In the genomic region with DNA sequence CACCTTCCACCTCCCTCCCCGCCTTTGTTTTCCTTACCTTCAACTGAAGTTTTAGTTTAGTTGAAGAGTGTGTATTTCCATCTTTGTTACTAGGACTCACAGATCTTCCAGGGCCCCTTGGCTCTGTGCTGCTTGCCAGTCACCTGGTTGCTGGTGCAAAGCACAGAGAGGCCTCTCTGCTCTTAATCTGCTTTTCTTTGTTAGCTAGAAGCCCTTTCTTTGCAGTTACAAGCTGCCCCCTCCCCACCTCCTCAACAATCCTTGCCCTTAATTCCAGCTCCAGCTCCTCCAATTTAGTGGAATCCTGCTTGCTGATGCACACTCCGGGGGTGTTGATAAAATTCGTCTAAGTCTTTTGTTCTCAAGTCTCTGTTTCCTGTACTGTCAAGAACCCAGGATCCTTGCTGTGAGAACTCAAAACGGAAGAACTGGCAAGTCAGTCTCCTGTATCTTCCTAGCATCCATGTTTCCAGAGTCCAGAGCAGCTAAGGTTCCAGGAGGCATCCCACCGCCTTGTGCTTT, we compare ENCODE assay signal across 10 mouse cellular contexts. TPM values are rescaled to one million over a fixed set of nuclear protein-coding genes. Genes with fewer than 3 reads are reported as not detected.
DNase-seq lines count a peak whose midpoint lies in the region; ATAC-seq and TF ChIP-seq lines count a peak whose summit lies in the region.
"Had no signal": no experiment of that assay in that cellular context is flagged by ENCODE, and none has a peak within 500 bp of the region (broad histone marks: within the 10 kb centered on the region; RNA-seq: fewer than 3 reads in every experiment).

No protein-coding gene starts in this region.

- H3K9me3 ChIP-seq in heart, embryonic 13.5 days, result no peaks in the 10 kb centered on the region
- H3K9me3 ChIP-seq in midbrain, embryonic 10.5 days (replicated peaks), result no peaks in the 10 kb centered on the region
- H3K9me3 ChIP-seq in midbrain, embryonic 14.5 days (ENCODE audit: control insufficient read depth, low read length), result no peaks in the 10 kb centered on the region
- no peaks in the 10 kb centered on the region for H3K9me3 ChIP-seq in hindbrain, embryonic 13.5 days
- H3K9me3 ChIP-seq in liver, postnatal 0 days (ENCODE audit: low read length), result no peaks in the 10 kb centered on the region

- TF ChIP-seq EP300 in liver, postnatal 0 days (IDR thresholded peaks at IDR 0.05; ENCODE audit: low read depth), result no peak

- no peak overlapping the region for H3K9ac ChIP-seq in heart, embryonic 13.5 days
- no peak overlapping the region for H3K9ac ChIP-seq in midbrain, embryonic 14.5 days (replicated peaks; ENCODE audit: low read length)
- H3K9ac ChIP-seq in hindbrain, embryonic 13.5 days, result no peak overlapping the region
- no peak overlapping the region for H3K9ac ChIP-seq in liver, postnatal 0 days (replicated peaks)

- H3K4me2 ChIP-seq in heart, embryonic 13.5 days, result no peak overlapping the region
- H3K4me2 ChIP-seq in midbrain, embryonic 14.5 days (ENCODE audit: low read length), result no peak overlapping the region
- H3K4me2 ChIP-seq in hindbrain, embryonic 13.5 days, result no peak overlapping the region
- no peak overlapping the region for H3K4me2 ChIP-seq in liver, postnatal 0 days (ENCODE audit: low read depth, low read length)

- peak overlapping the region; percentile 78 for H3K27ac ChIP-seq in heart, embryonic 13.5 days (replicated peaks)
- H3K27ac ChIP-seq in midbrain, embryonic 10.5 days (replicated peaks), result peak overlapping the region; percentile 76
- no peak overlapping the region; the same call in 1 of the 2 replicates for H3K27ac ChIP-seq in midbrain, embryonic 14.5 days (replicated peaks; ENCODE audit: low read depth, low read length)
- 0 out of 2 replicates have a peak overlapping the region, but pooled peaks have one; percentile 12 for H3K27ac ChIP-seq in hindbrain, embryonic 13.5 days
- H3K27ac ChIP-seq in liver, postnatal 0 days (ENCODE audit: low read depth), result no peak overlapping the region
- H3K27ac ChIP-seq: left cerebral cortex, adult 2 months had no signal

- peaks cover 12% of the 10 kb centered on the region for H3K4me1 ChIP-seq in heart, embryonic 13.5 days
- H3K4me1 ChIP-seq in midbrain, embryonic 10.5 days, result peaks cover 17% of the 10 kb centered on the region
- peaks cover 8% of the 10 kb centered on the region; the same call in 1 of the 2 replicates for H3K4me1 ChIP-seq in midbrain, embryonic 14.5 days (ENCODE audit: control insufficient read depth, insufficient read depth, low read length)
- H3K4me1 ChIP-seq in hindbrain, embryonic 13.5 days (replicated peaks), result peaks cover 10% of the 10 kb centered on the region; the same call in 1 of the 2 replicates
- no peaks in the 10 kb centered on the region for H3K4me1 ChIP-seq in liver, postnatal 0 days (ENCODE audit: insufficient read depth)

- H3K27me3 ChIP-seq in heart, embryonic 13.5 days (replicated peaks), result no peaks in the 10 kb centered on the region
- no peaks in the 10 kb centered on the region for H3K27me3 ChIP-seq in midbrain, embryonic 10.5 days (ENCODE audit: low read depth, poor library complexity, severe bottlenecking)
- no peaks in the 10 kb centered on the region for H3K27me3 ChIP-seq in midbrain, embryonic 14.5 days (ENCODE audit: control insufficient read depth, insufficient read depth, low read length)
- H3K27me3 ChIP-seq in hindbrain, embryonic 13.5 days, result no peaks in the 10 kb centered on the region
- H3K27me3 ChIP-seq in liver, postnatal 0 days (ENCODE audit: insufficient read depth, low read length), result no peaks in the 10 kb centered on the region
- H3K27me3 ChIP-seq: CH12.LX had no signal

- no peak for ATAC-seq in heart, embryonic 13.5 days (ENCODE audit: extremely low read depth, insufficient number of reproducible peaks, low FRiP score, low TSS enrichment)
- ATAC-seq in midbrain, embryonic 14.5 days (ENCODE audit: low FRiP score, low TSS enrichment), result no peak
- no peak for ATAC-seq in hindbrain, embryonic 13.5 days (ENCODE audit: low FRiP score)
- ATAC-seq in liver, postnatal 0 days, result no peak

- WGBS in heart, embryonic 13.5 days, result 36% methylated on average over 5 of the region's 5 CpGs
- WGBS in midbrain, embryonic 10.5 days, result 13% methylated on average over 5 of the region's 5 CpGs
- WGBS in midbrain, embryonic 14.5 days, result 12% methylated on average over 5 of the region's 5 CpGs
- 30% methylated on average over 5 of the region's 5 CpGs for WGBS in hindbrain, embryonic 13.5 days
- 56% methylated on average over 5 of the region's 5 CpGs for WGBS in liver, postnatal 0 days (ENCODE audit: insufficient replicate concordance)

- TF ChIP-seq CTCF in liver, postnatal 0 days (IDR thresholded peaks at IDR 0.05; ENCODE audit: low read depth), result no peak

- H3K36me3 ChIP-seq in heart, embryonic 13.5 days, result no peaks in the 10 kb centered on the region
- no peaks in the 10 kb centered on the region for H3K36me3 ChIP-seq in midbrain, embryonic 10.5 days
- no peaks in the 10 kb centered on the region for H3K36me3 ChIP-seq in midbrain, embryonic 14.5 days (ENCODE audit: control insufficient read depth, insufficient read depth, low read length)
- no peaks in the 10 kb centered on the region for H3K36me3 ChIP-seq in hindbrain, embryonic 13.5 days
- H3K36me3 ChIP-seq in liver, postnatal 0 days (replicated peaks; ENCODE audit: insufficient read depth, low read length), result no peaks in the 10 kb centered on the region

- DNase-seq in heart, adult 18-20 months, result no peak
- peak; percentile 30 for DNase-seq in midbrain, embryonic 10.5 days (ENCODE audit: low spot score)
- no peak for DNase-seq in midbrain, embryonic 14.5 days
- DNase-seq in yolk sac, embryonic 10.5 days (ENCODE audit: low spot score), result peak; percentile 5
- DNase-seq in liver, postnatal 0 days, result no peak
- no peak for DNase-seq in adrenal gland, postnatal 4 days (ENCODE audit: low spot score in 2 of 2)

- no peak overlapping the region for H3K4me3 ChIP-seq in heart, embryonic 13.5 days
- no peak overlapping the region for H3K4me3 ChIP-seq in midbrain, embryonic 10.5 days
- no peak overlapping the region for H3K4me3 ChIP-seq in midbrain, embryonic 14.5 days (replicated peaks; ENCODE audit: low read depth, low read length)
- H3K4me3 ChIP-seq in hindbrain, embryonic 13.5 days, result no peak overlapping the region
- H3K4me3 ChIP-seq in liver, postnatal 0 days (ENCODE audit: low read depth, low read length), result no peak overlapping the region
- H3K4me3 ChIP-seq: left cerebral cortex, adult 2 months had no signal

RNA-seq across cellular contexts. Expression of a gene that starts 36.0 kb away (rescaled TPM):
- polyA plus RNA-seq in heart, embryonic 13.5 days (2015; fragmentation: Nextera tagmentation; extraction: Ambion mirVana), result 24.0 and 26.6 TPM in 2 replicates
- total RNA-seq in heart, adult 18-20 months (2021), result 10 to 100 TPM; 40.1 to 54.6 TPM
- 64.5 and 83.2 TPM in 2 replicates for polyA plus RNA-seq in midbrain, embryonic 10.5 days (2016; fragmentation: Nextera tagmentation; extraction: Ambion mirVana)
- 125 and 207 TPM in 2 replicates for polyA plus RNA-seq in midbrain, embryonic 14.5 days (2014; fragmentation: Nextera tagmentation; extraction: Ambion mirVana)
- polyA plus RNA-seq in hindbrain, embryonic 13.5 days (2015; fragmentation: Nextera tagmentation; extraction: Ambion mirVana), result 99.5 and 101 TPM in 2 replicates
- polyA plus RNA-seq in liver, postnatal 0 days (2015; fragmentation: Nextera tagmentation; extraction: Ambion mirVana), result 8.8 and 9.3 TPM in 2 replicates
- 100 to 1,000 TPM; 111 to 119 TPM for total RNA-seq in adrenal gland, postnatal 4 days (2021)

Comparison
In these comparisons a context has a peak if more than half of its experiments do, and no peak if none do; other contexts are left out.
1. H3K27ac ChIP-seq: peak in heart, embryonic 13.5 days (single experiment), midbrain, embryonic 10.5 days (single experiment) and hindbrain, embryonic 13.5 days (single experiment); none in midbrain, embryonic 14.5 days (single experiment) and liver, postnatal 0 days (single experiment).
2. DNase-seq: peak in midbrain, embryonic 10.5 days (single experiment) and yolk sac, embryonic 10.5 days (single experiment); none in heart, adult 18-20 months (0 of 2), midbrain, embryonic 14.5 days (single experiment), liver, postnatal 0 days (single experiment) and adrenal gland, postnatal 4 days (0 of 2).